Mouse (Mus musculus) megakaryocyte, embryonic 14.5 days (primary cell): ENCODE results near the gene Rtf1.

ENCODE experiments used
- FLI1 ChIP-seq: IDR thresholded peaks from 2 replicates; pipeline ENCODE4 v1.6.1; 2012; ENCODE audit warnings: low read length, inconsistent platforms, mixed read lengths
- GATA1 ChIP-seq: IDR thresholded peaks from 3 replicates; pipeline ENCODE4 v1.6.1; 2012; ENCODE audit warnings: mixed read lengths, low read length, inconsistent platforms, borderline replicate concordance

DNA sequence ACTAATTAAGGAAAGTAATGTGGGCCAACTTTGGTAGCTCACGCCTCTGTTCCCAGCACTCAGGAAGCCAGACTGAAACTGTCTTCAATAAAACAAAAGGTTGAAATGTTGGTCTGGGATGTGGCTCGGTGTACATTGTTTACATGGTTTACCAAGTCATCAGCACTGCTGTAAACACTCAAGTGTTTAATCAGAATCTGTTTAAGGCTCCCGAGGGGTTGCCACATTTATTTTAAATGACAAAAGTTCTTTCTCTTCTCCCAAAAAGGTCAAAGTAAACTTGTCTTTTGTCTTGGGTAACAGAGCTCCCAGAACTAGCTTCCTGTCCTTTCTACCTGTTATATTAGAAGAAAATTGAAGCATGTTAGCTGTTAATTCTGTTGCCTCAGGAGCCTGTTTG lies 32.8 kb downstream of the Rtf1 start:
- no peak for TF ChIP-seq GATA1
- no peak for TF ChIP-seq FLI1
